Mouse (Mus musculus) lung, embryonic 16.5 days (tissue): Measurements from ENCODE around the gene Ifitm7. TPM values are rescaled to one million over a fixed set of nuclear protein-coding genes. Genes with fewer than 3 reads are reported as not detected.

ENCODE experiments used
- ATAC-seq: fragments of 200-750 bp; cut with Nextera tagmentation; 2 replicates; pipeline ENCODE4 v1.8.0; 2017; ENCODE audit warnings: low read depth, mild to moderate bottlenecking, moderate library complexity
- H3K27ac ChIP-seq: fragments of 300-500 bp; sonication (generic); 2 replicates; pipeline ENCODE4 v1.5.1; 2014; ENCODE audit warnings: mild to moderate bottlenecking, control low read depth, low read length
- H3K27me3 ChIP-seq: fragments of 300-500 bp; sonication (generic); 2 replicates; pipeline ENCODE4 v1.6.1; 2014; ENCODE audit warnings: low read depth, low read length, mixed read lengths; ENCODE audit not compliant: control insufficient read depth, insufficient read depth
- H3K36me3 ChIP-seq: fragments of 300-500 bp; sonication (generic); 2 replicates; pipeline ENCODE4 v1.6.1; 2014; ENCODE audit warnings: low read length; ENCODE audit not compliant: control insufficient read depth, insufficient read depth
- H3K4me1 ChIP-seq: fragments of 300-500 bp; sonication (generic); replicated peaks from 2 replicates; pipeline ENCODE4 v1.6.1; 2014; ENCODE audit warnings: low read length, mixed read lengths; ENCODE audit not compliant: control insufficient read depth, insufficient read depth
- H3K4me2 ChIP-seq: fragments of 300-500 bp; sonication (generic); 2 replicates; pipeline ENCODE4 v1.6.1; 2014; ENCODE audit warnings: low read depth, low read length, control low read depth
- H3K4me3 ChIP-seq: fragments of 300-500 bp; sonication (generic); 2 replicates; pipeline ENCODE4 v1.5.1; 2014; ENCODE audit warnings: mild to moderate bottlenecking, low read length, control low read depth
- H3K9ac ChIP-seq: fragments of 300-500 bp; sonication (generic); 2 replicates; pipeline ENCODE4 v1.6.1; 2014; ENCODE audit warnings: low read length, control low read depth
- H3K9me3 ChIP-seq: fragments of 300-500 bp; sonication (generic); 2 replicates; pipeline ENCODE4 v1.6.1; 2016; ENCODE audit warnings: low read length; ENCODE audit not compliant: control insufficient read depth
- WGBS: fragments of 180-500 bp; shearing (Covaris S2); extraction: QIAGEN DNeasy Blood & Tissue Kit; methylation state at CpG from one replicate; pipeline ENCODE4 v1.1.7; 2014; 5-methylcytosine and 5-hydroxymethylcytosine counted together
- polyA plus RNA-seq: library from polyadenylated mRNA; unstranded; fragments of >200 nt; fragmentation: Nextera tagmentation; extraction: Ambion mirVana; gene quantifications from 2 replicates; pipeline ENCODE4 v1.2.1, GENCODE M21; 2015

The Ifitm7 gene
- not detected in 2 replicates for polyA plus RNA-seq

DNA sequence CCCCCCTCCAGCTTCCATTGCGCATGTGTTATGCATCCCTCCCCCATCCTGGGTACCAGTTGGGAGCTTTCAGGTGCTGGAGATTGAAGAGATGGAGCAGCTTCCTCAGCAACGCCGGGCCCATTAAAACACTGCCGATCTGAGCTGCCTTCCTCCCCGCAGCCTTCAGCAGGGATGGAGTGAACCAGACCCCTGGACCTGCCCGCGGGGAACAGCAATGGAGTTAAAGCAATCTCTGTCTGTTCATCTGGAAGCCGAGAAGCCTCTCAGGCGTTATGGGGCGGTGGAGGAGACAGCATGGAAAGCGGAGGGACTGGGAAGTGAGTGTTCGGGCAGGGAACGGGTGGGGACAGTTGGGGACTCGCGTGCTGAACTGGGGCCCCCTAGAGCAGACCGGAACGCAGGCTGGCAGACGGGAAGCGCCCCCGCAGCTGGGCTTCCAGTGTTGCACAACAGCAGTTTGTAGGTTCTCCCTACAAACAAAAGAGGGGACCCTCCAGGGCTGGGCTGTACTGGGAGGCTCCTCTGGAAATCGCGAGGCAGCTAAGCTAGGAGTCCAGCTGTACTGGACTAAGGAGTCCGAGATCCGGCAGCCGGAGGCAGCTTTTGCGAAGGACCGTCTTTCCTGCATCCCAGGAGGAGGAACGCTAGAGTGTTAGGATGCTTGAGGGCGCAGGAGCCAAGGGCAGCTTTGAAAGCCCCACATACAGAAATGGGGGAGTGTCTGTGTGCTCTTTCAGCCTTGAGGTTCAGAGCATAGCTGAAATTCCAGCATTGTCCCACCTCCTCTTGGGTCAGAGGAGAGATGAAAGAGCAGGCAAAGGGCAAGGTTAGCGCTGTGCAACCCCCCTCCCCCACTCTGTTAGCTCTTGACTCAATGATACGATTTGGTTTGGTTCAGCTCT lies at the start of gene Ifitm7, which contains the start of gene 2900011O08Rik:
Ifitm7 (minus strand) TSS at position 315 of the 905 bp plus-strand sequence.
2900011O08Rik (plus strand) TSS at position 31 of the 905 bp plus-strand sequence.
- H3K4me1 ChIP-seq = no peaks in the 10 kb centered on the region
- ATAC-seq = peak; percentile 49
- 1% methylated on average over 31 of the region's 31 CpGs for WGBS
- no peaks in the 10 kb centered on the region for H3K27me3 ChIP-seq
- no peaks in the 10 kb centered on the region for H3K9me3 ChIP-seq
- H3K36me3 ChIP-seq = no peaks in the 10 kb centered on the region
- no peak within 1 kb of the TSS for H3K27ac ChIP-seq
- peak within 1 kb of the TSS; percentile 42 for H3K4me3 ChIP-seq
- H3K9ac ChIP-seq = peak within 1 kb of the TSS; percentile 52
- peak within 1 kb of the TSS; percentile 76 for H3K4me2 ChIP-seq

GRCm38 (mm10) chr16:14033076-14033475 lies 46.4 kb upstream of the Ifitm7 start:
- no peak overlapping the region for H3K4me2 ChIP-seq
- H3K36me3 ChIP-seq = no peaks in the 10 kb centered on the region
- H3K27me3 ChIP-seq = no peaks in the 10 kb centered on the region
- no peak overlapping the region for H3K27ac ChIP-seq
- H3K9me3 ChIP-seq = no peaks in the 10 kb centered on the region
- 70% methylated on average over 4 of the region's 4 CpGs for WGBS
- H3K4me1 ChIP-seq = no peaks in the 10 kb centered on the region
- no peak overlapping the region for H3K4me3 ChIP-seq
- no peak overlapping the region for H3K9ac ChIP-seq
- no peak for ATAC-seq

- no peaks in the 10 kb centered on the region for H3K9me3 ChIP-seq
- no peak for ATAC-seq
- 83% methylated on average over 4 of the region's 4 CpGs for WGBS
These were observed 44.0 kb upstream of the Ifitm7 start for GRCm38 (mm10) chr16:14030650-14031049.

GRCm38 (mm10) chr16:14029851-14030250 lies 43.2 kb upstream of the Ifitm7 start:
- no peak for ATAC-seq
- Histone ChIP-seq H3K27me3 (no peaks in the 10 kb centered on the region), H3K36me3 (no peaks in the 10 kb centered on the region), H3K4me2 (no peak overlapping the region), H3K4me1 (no peaks in the 10 kb centered on the region), H3K4me3 (no peak overlapping the region), H3K9me3 (no peaks in the 10 kb centered on the region), H3K27ac (no peak overlapping the region), H3K9ac (no peak overlapping the region)
- 74% methylated on average over 2 of the region's 2 CpGs for WGBS

More at GRCm38 (mm10) chr16:14030650-14031049, 44.0 kb upstream of the Ifitm7 start:
- Histone ChIP-seq H3K4me1 (no peaks in the 10 kb centered on the region), H3K27me3 (no peaks in the 10 kb centered on the region), H3K27ac (no peak overlapping the region), H3K4me2 (no peak overlapping the region), H3K4me3 (no peak overlapping the region), H3K9ac (no peak overlapping the region), H3K36me3 (no peaks in the 10 kb centered on the region)

- H3K27me3 ChIP-seq = no peaks in the 10 kb centered on the region
- no peaks in the 10 kb centered on the region for H3K36me3 ChIP-seq
- no peak for ATAC-seq
- no peaks in the 10 kb centered on the region for H3K4me1 ChIP-seq
- no peak overlapping the region for H3K9ac ChIP-seq
- 50% methylated on average over 2 of the region's 2 CpGs for WGBS
- H3K27ac ChIP-seq = no peak overlapping the region
- no peak overlapping the region for H3K4me3 ChIP-seq
- no peaks in the 10 kb centered on the region for H3K9me3 ChIP-seq
- no peak overlapping the region for H3K4me2 ChIP-seq
These were observed 42.4 kb upstream of the Ifitm7 start for GRCm38 (mm10) chr16:14029072-14029471.

- H3K4me2 ChIP-seq = no peak overlapping the region
- no peak overlapping the region for H3K27ac ChIP-seq
- H3K9ac ChIP-seq = no peak overlapping the region
- H3K36me3 ChIP-seq = no peaks in the 10 kb centered on the region
- ATAC-seq = no peak
- no peaks in the 10 kb centered on the region for H3K9me3 ChIP-seq
- H3K27me3 ChIP-seq = no peaks in the 10 kb centered on the region
- WGBS = 80% methylated on average over 2 of the region's 2 CpGs
- H3K4me3 ChIP-seq = no peak overlapping the region
- no peaks in the 10 kb centered on the region for H3K4me1 ChIP-seq
These were observed 38.7 kb upstream of the Ifitm7 start for GRCm38 (mm10) chr16:14025091-14025990.

- WGBS = 68% methylated on average over 3 of the region's 3 CpGs
- no peaks in the 10 kb centered on the region for H3K4me1 ChIP-seq
These were observed 34.6 kb upstream of the Ifitm7 start for GRCm38 (mm10) chr16:14021166-14021822.

DNA sequence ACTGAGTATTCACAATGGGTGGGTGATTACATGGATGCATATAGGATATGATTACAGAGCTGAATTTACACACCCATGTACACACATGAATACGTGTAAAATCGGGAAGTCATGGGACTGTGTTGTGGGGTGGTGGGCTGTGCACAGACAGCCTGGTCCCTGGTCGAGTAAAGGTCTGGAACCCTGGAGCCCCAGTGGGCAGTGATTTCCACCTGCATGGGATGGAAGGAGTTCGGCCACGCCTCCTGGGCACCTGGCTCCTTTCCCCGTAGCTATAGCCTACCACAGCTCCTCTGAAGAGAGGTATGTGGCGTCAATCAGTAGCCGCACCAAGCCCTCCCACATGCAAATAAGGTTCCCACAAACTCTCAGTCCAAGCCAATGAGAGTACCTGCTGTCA lies 30.6 kb upstream of the Ifitm7 start:
- H3K4me1 ChIP-seq = no peaks in the 10 kb centered on the region
- H3K27me3 ChIP-seq = no peaks in the 10 kb centered on the region
- 77% methylated on average over 8 of the region's 8 CpGs for WGBS

More at GRCm38 (mm10) chr16:14021166-14021822, 34.6 kb upstream of the Ifitm7 start:
- no peaks in the 10 kb centered on the region for H3K27me3 ChIP-seq
- H3K36me3 ChIP-seq = no peaks in the 10 kb centered on the region
- no peak overlapping the region for H3K4me2 ChIP-seq
- no peak overlapping the region for H3K27ac ChIP-seq
- H3K9ac ChIP-seq = no peak overlapping the region
- ATAC-seq = no peak
- H3K9me3 ChIP-seq = no peaks in the 10 kb centered on the region
- H3K4me3 ChIP-seq = no peak overlapping the region

More for the DNA sequence above, 30.6 kb upstream of the Ifitm7 start:
- Histone ChIP-seq H3K4me3 (no peak overlapping the region), H3K4me2 (no peak overlapping the region), H3K9ac (no peak overlapping the region), H3K36me3 (no peaks in the 10 kb centered on the region), H3K9me3 (no peaks in the 10 kb centered on the region), H3K27ac (no peak overlapping the region)
- ATAC-seq = no peak
